ENCODE assay signal across 8 mouse cellular contexts in the genomic region with DNA sequence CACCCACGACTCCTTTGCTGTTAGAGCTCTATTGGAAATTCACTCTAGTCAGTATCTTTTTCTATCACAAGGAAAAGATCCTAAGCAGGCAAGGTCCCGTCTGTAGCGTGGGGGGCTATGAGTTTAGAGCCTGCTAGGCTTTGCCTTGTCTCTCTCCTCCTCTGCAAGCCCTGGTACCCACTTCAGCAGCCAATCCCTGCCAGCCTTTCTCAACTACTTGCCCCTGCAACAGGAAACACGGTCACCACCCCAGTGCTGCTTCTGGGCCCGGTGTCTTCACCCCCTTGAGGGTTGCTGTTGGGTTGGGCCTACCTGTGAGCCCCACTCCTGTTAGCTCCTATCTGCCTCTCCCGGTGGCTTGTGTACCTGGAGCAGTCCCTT. TPM values are rescaled to one million over a fixed set of nuclear protein-coding genes. Genes with fewer than 3 reads are reported as not detected.
DNase-seq lines count a peak whose midpoint lies in the region; ATAC-seq and TF ChIP-seq lines count a peak whose summit lies in the region.

No protein-coding gene starts in this region.

- H3K27ac ChIP-seq in hindbrain, embryonic 10.5 days = peak overlapping the region; percentile 66
- H3K27ac ChIP-seq in hindbrain, embryonic 16.5 days (ENCODE audit: low read depth, low read length) = no peak overlapping the region
- H3K27ac ChIP-seq in intestine, postnatal 0 days (ENCODE audit: low read depth, low read length) = peak overlapping the region; percentile 16; the same call in 1 of the 2 replicates

- 78% methylated on average over 6 of the region's 6 CpGs for WGBS in hindbrain, embryonic 10.5 days
- 74% methylated on average over 6 of the region's 6 CpGs for WGBS in hindbrain, embryonic 16.5 days
- whole genome bisulfite sequencing in intestine, postnatal 0 days = 76% methylated on average over 6 of the region's 6 CpGs

- no peak for DNase-seq in hindbrain, embryonic 10.5 days (ENCODE audit: low spot score)
- DNase-seq in spleen, postnatal 36 days (ENCODE audit: low spot score in 2 of 2) = peak; percentile 87
- no peak for DNase-seq in cerebellum, adult 11-12 months
- no peak for DNase-seq in gastrocnemius, postnatal 36 days
- no peak for DNase-seq in ovary, postnatal 14 days (ENCODE audit: low spot score)

- H3K4me2 ChIP-seq in hindbrain, embryonic 16.5 days (ENCODE audit: low read length) = no peak overlapping the region
- no peak overlapping the region for H3K4me2 ChIP-seq in intestine, postnatal 0 days (replicated peaks; ENCODE audit: low read depth)

- no peaks in the 10 kb centered on the region for H3K9me3 ChIP-seq in hindbrain, embryonic 10.5 days
- H3K9me3 ChIP-seq in hindbrain, embryonic 16.5 days (ENCODE audit: control insufficient read depth, low read length) = no peaks in the 10 kb centered on the region
- no peaks in the 10 kb centered on the region for H3K9me3 ChIP-seq in intestine, postnatal 0 days (ENCODE audit: control insufficient read depth)

- peaks cover 21% of the 10 kb centered on the region for H3K27me3 ChIP-seq in hindbrain, embryonic 10.5 days (ENCODE audit: insufficient read depth, poor library complexity, severe bottlenecking)
- no peaks in the 10 kb centered on the region for H3K27me3 ChIP-seq in hindbrain, embryonic 16.5 days (replicated peaks; ENCODE audit: control insufficient read depth, insufficient read depth, low read length)
- H3K27me3 ChIP-seq in intestine, postnatal 0 days (replicated peaks; ENCODE audit: control insufficient read depth, insufficient read depth, low read length) = no peaks in the 10 kb centered on the region

- intact Hi-C loops in gastrocnemius, postnatal 36 days (cut with DNase I) = no loop called here

- no peak for ATAC-seq in hindbrain, embryonic 16.5 days
- ATAC-seq in activated CD4-positive, CD25-positive, alpha-beta regulatory T cell, adult 4 months = peak; percentile 12
- ATAC-seq in intestine, postnatal 0 days = no peak

- peaks cover 28% of the 10 kb centered on the region for H3K36me3 ChIP-seq in hindbrain, embryonic 10.5 days
- H3K36me3 ChIP-seq in hindbrain, embryonic 16.5 days (ENCODE audit: control insufficient read depth, insufficient read depth, low read length) = no peaks in the 10 kb centered on the region
- H3K36me3 ChIP-seq in intestine, postnatal 0 days (ENCODE audit: control insufficient read depth, insufficient read depth) = no peaks in the 10 kb centered on the region

- no peak for TF ChIP-seq CTCF in intestine, postnatal 0 days (IDR thresholded peaks at IDR 0.05; ENCODE audit: low read depth)

- no peak overlapping the region for H3K9ac ChIP-seq in hindbrain, embryonic 16.5 days (ENCODE audit: low read depth, low read length)
- no peak overlapping the region for H3K9ac ChIP-seq in intestine, postnatal 0 days (ENCODE audit: low read depth, low read length)

- no peak overlapping the region for H3K4me3 ChIP-seq in hindbrain, embryonic 10.5 days
- no peak overlapping the region for H3K4me3 ChIP-seq in hindbrain, embryonic 16.5 days (ENCODE audit: low read length)
- H3K4me3 ChIP-seq in intestine, postnatal 0 days (ENCODE audit: low read depth, low read length) = no peak overlapping the region

- H3K4me1 ChIP-seq in hindbrain, embryonic 10.5 days (replicated peaks) = peaks cover 77% of the 10 kb centered on the region
- H3K4me1 ChIP-seq in hindbrain, embryonic 16.5 days (ENCODE audit: control insufficient read depth, insufficient read depth, low read depth, low read length) = peaks cover 43% of the 10 kb centered on the region
- no peaks in the 10 kb centered on the region for H3K4me1 ChIP-seq in intestine, postnatal 0 days (replicated peaks; ENCODE audit: control insufficient read depth, insufficient read depth, low read length)

RNA-seq across cellular contexts. Expression of a gene that starts 22.3 kb away (rescaled TPM):
- polyA plus RNA-seq in hindbrain, embryonic 10.5 days (2016; fragmentation: Nextera tagmentation; extraction: Ambion mirVana) = 25.7 and 32.7 TPM in 2 replicates
- polyA plus RNA-seq in hindbrain, embryonic 16.5 days (2015; fragmentation: Nextera tagmentation; extraction: Ambion mirVana) = 25.2 and 27.4 TPM in 2 replicates
- 10 to 100 TPM; 58.8 to 69.5 TPM for polyA plus RNA-seq in activated CD4-positive, CD25-positive, alpha-beta regulatory T cell, adult 4 months (2017; shearing (Covaris generic))
- 7.8 and 9.2 TPM in 2 replicates for polyA plus RNA-seq in intestine, postnatal 0 days (2015; fragmentation: Nextera tagmentation; extraction: Ambion mirVana)
- 10 to 100 TPM; 10.6 to 11.8 TPM for total RNA-seq in gastrocnemius, postnatal 36 days (2021)

RNA-seq across cellular contexts. Expression of a gene that starts 43.7 kb away (rescaled TPM):
- polyA plus RNA-seq in hindbrain, embryonic 10.5 days (2016; fragmentation: Nextera tagmentation; extraction: Ambion mirVana) = 28.8 and 31.3 TPM in 2 replicates
- 118 and 122 TPM in 2 replicates for polyA plus RNA-seq in hindbrain, embryonic 16.5 days (2015; fragmentation: Nextera tagmentation; extraction: Ambion mirVana)
- polyA plus RNA-seq in activated CD4-positive, CD25-positive, alpha-beta regulatory T cell, adult 4 months (2017; shearing (Covaris generic)) = 10 to 100 TPM; 23.6 to 29.0 TPM
- polyA plus RNA-seq in intestine, postnatal 0 days (2015; fragmentation: Nextera tagmentation; extraction: Ambion mirVana) = 23.1 and 24.3 TPM in 2 replicates
- 10 to 100 TPM; 44.8 to 46.2 TPM for total RNA-seq in gastrocnemius, postnatal 36 days (2021)

RNA-seq across cellular contexts. Expression of a gene that starts 54.2 kb away (rescaled TPM):
- 6.2 and 6.7 TPM in 2 replicates for polyA plus RNA-seq in hindbrain, embryonic 10.5 days (2016; fragmentation: Nextera tagmentation; extraction: Ambion mirVana)
- polyA plus RNA-seq in hindbrain, embryonic 16.5 days (2015; fragmentation: Nextera tagmentation; extraction: Ambion mirVana) = 17.8 and 18.4 TPM in 2 replicates
- not detected for polyA plus RNA-seq in activated CD4-positive, CD25-positive, alpha-beta regulatory T cell, adult 4 months (2017; shearing (Covaris generic))
- polyA plus RNA-seq in intestine, postnatal 0 days (2015; fragmentation: Nextera tagmentation; extraction: Ambion mirVana) = 2.7 and 3.5 TPM in 2 replicates
- total RNA-seq in gastrocnemius, postnatal 36 days (2021) = 1 to 10 TPM; 5.1 to 7.7 TPM

Comparison
In these comparisons a context has a peak if more than half of its experiments do, and no peak if none do; other contexts are left out.
1. DNase-seq: peak in spleen, postnatal 36 days (2 of 2); none in hindbrain, embryonic 10.5 days (single experiment), cerebellum, adult 11-12 months (single experiment), gastrocnemius, postnatal 36 days (0 of 2) and ovary, postnatal 14 days (single experiment).